31 mouse cellular contexts compared by ENCODE assay signal in the genomic region with DNA sequence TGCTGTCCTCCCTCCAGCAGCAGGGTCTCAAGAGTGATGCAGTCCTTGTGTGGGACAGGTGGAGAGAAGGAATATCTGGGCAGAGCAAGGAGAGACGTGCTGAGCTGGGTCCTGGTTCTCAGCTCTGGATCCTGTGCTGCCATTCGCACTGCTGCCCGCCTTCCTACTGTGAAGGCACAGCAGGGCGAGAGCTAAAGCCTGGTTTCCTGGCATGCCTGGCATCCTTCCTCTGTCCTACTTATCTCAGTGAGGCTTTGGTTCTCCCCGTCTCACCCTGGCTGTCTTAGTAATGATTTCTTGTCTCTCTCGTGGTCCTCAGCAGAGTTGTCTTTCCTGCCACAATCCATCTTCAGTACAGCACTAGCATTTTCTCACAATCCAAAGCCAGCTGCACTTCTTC. TPM values are rescaled to one million over a fixed set of nuclear protein-coding genes. Genes with fewer than 3 reads are reported as not detected.
DNase-seq lines count a peak whose midpoint lies in the region; ATAC-seq and TF ChIP-seq lines count a peak whose summit lies in the region.
"Had no signal": no experiment of that assay in that cellular context is flagged by ENCODE, and none has a peak within 500 bp of the region (broad histone marks: within the 10 kb centered on the region; RNA-seq: fewer than 3 reads in every experiment).

No protein-coding gene starts in this region.

- no peak overlapping the region for H3K9ac ChIP-seq in lung, embryonic 14.5 days
- H3K9ac ChIP-seq: forebrain, embryonic 13.5 days; heart, embryonic 13.5 days; hindbrain, embryonic 14.5 days had no signal

- no peak for TF ChIP-seq CTCF in lung, embryonic 14.5 days (IDR thresholded peaks at IDR 0.05; ENCODE audit: low read depth)

- no peaks in the 10 kb centered on the region for H3K27me3 ChIP-seq in lung, embryonic 14.5 days (ENCODE audit: insufficient read depth, low read length)
- H3K27me3 ChIP-seq: forebrain, embryonic 13.5 days; heart, embryonic 13.5 days; Patski had no signal

- peak; percentile 8 to 18 for DNase-seq in cerebellum, postnatal 10 days
- DNase-seq in frontal cortex, postnatal 14 days (ENCODE audit: low spot score in 2 of 2): no peak
- peak; percentile 1 for DNase-seq in lung, embryonic 14.5 days
- no peak for DNase-seq in lung, postnatal 4 days
- peak; percentile 34 for DNase-seq in Muller cell, postnatal 12 days (ENCODE audit: inconsistent ontology term)
- no peak for DNase-seq in embryo, embryonic 10 days (ENCODE audit: low spot score)
- DNase-seq: adrenal gland, postnatal 10 days; adrenal gland, postnatal 36 days; cerebellum, adult 11-12 months; cerebellum, adult 8-10 months; gastrocnemius, adult 2 months; gastrocnemius, postnatal 14 days; heart, adult 18-20 months; heart, postnatal 14 days; heart, postnatal 4 days; kidney, adult 11 months had no signal

- no peaks in the 10 kb centered on the region for H3K9me3 ChIP-seq in lung, embryonic 14.5 days (ENCODE audit: low read depth, low read length)
- H3K9me3 ChIP-seq: forebrain, embryonic 10.5 days; forebrain, embryonic 13.5 days; heart, embryonic 10.5 days; heart, embryonic 13.5 days had no signal

- no peak overlapping the region for H3K4me3 ChIP-seq in lung, embryonic 14.5 days (ENCODE audit: low read depth, low read length)
- H3K4me3 ChIP-seq: forebrain, embryonic 10.5 days; forebrain, embryonic 13.5 days; gastrocnemius, adult 2 months; heart, embryonic 10.5 days; heart, embryonic 13.5 days had no signal

- no peak overlapping the region for H3K27ac ChIP-seq in lung, embryonic 14.5 days (ENCODE audit: low read depth)
- H3K27ac ChIP-seq: forebrain, embryonic 10.5 days; forebrain, embryonic 13.5 days; gastrocnemius, adult 2 months; heart, embryonic 10.5 days; heart, embryonic 13.5 days; hindbrain, embryonic 14.5 days; hindbrain, postnatal 0 days had no signal

- WGBS in lung, embryonic 14.5 days: 39% methylated on average over 6 of the region's 6 CpGs

- no peak overlapping the region for H3K4me2 ChIP-seq in lung, embryonic 14.5 days
- H3K4me2 ChIP-seq: forebrain, embryonic 13.5 days; heart, embryonic 13.5 days; hindbrain, embryonic 14.5 days had no signal

- ATAC-seq in cerebellum, adult (ENCODE audit: insufficient number of reproducible peaks, low FRiP score, low TSS enrichment): no peak
- peak; percentile 94 for ATAC-seq in frontal cortex, adult (ENCODE audit: low TSS enrichment)
- no peak for ATAC-seq in lung, embryonic 14.5 days (ENCODE audit: insufficient read depth)
- ATAC-seq: forebrain, embryonic 13.5 days; hindbrain, postnatal 0 days; inflammation-experienced regulatory T-cells, adult 6 months; Patski had no signal

- no peaks in the 10 kb centered on the region for H3K4me1 ChIP-seq in lung, embryonic 14.5 days (ENCODE audit: insufficient read depth)
- H3K4me1 ChIP-seq: forebrain, embryonic 10.5 days; forebrain, embryonic 13.5 days; heart, embryonic 10.5 days; heart, embryonic 13.5 days had no signal

- H3K36me3 ChIP-seq in lung, embryonic 14.5 days (ENCODE audit: insufficient read depth): no peaks in the 10 kb centered on the region
- H3K36me3 ChIP-seq: forebrain, embryonic 10.5 days; heart, embryonic 10.5 days; heart, embryonic 13.5 days had no signal

RNA-seq across cellular contexts. Expression of a gene that starts 2.1 kb away (rescaled TPM):
- 0.17 and 0.23 TPM in 2 replicates for polyA plus RNA-seq in lung, embryonic 14.5 days (2014; fragmentation: Nextera tagmentation; extraction: Ambion mirVana)
- polyA plus RNA-seq: cortical plate, adult 2 months; embryonic facial prominence, embryonic 11.5 days; embryonic facial prominence, embryonic 14.5 days; forebrain, embryonic 10.5 days; forebrain, embryonic 13.5 days; heart, embryonic 10.5 days; heart, embryonic 13.5 days; heart, embryonic 16.5 days; hindbrain, embryonic 11.5 days; hindbrain, embryonic 14.5 days; hindbrain, postnatal 0 days; inflammation-experienced regulatory T-cells, adult 6 months; Patski had no signal

Comparison
In these comparisons a context has a peak if more than half of its experiments do, and no peak if none do; other contexts are left out.
1. DNase-seq: peak in cerebellum, postnatal 10 days (2 of 2), lung, embryonic 14.5 days (single experiment) and Muller cell, postnatal 12 days (single experiment); none in frontal cortex, postnatal 14 days (0 of 2), lung, postnatal 4 days (0 of 2) and embryo, embryonic 10 days (single experiment).